Mouse (Mus musculus) intestine, embryonic 16.5 days (tissue): ENCODE measurements around the gene Thrb. TPM values are rescaled to one million over a fixed set of nuclear protein-coding genes. Genes with fewer than 3 reads are reported as not detected.

Experiments used
- ATAC-seq: fragments of 200-750 bp; cut with Nextera tagmentation; 2 replicates; pipeline ENCODE4 v1.8.0; 2017; ENCODE audit warnings: moderate TSS enrichment, moderate library complexity
- H3K27ac ChIP-seq: fragments of 300-500 bp; sonication (generic); 2 replicates; pipeline ENCODE4 v1.5.1; 2014; ENCODE audit warnings: mild to moderate bottlenecking, low read length
- H3K27me3 ChIP-seq: fragments of 300-500 bp; sonication (generic); replicated peaks from 2 replicates; pipeline ENCODE4 v1.6.1; 2014; ENCODE audit warnings: low read length, control low read depth, mixed read lengths; ENCODE audit not compliant: control insufficient read depth, insufficient read depth
- H3K36me3 ChIP-seq: fragments of 300-500 bp; sonication (generic); 2 replicates; pipeline ENCODE4 v1.6.1; 2014; ENCODE audit warnings: low read length, control low read depth; ENCODE audit not compliant: control insufficient read depth, insufficient read depth
- H3K4me1 ChIP-seq: fragments of 300-500 bp; sonication (generic); 2 replicates; pipeline ENCODE4 v1.6.1; 2014; ENCODE audit warnings: low read length, control low read depth, mixed read lengths; ENCODE audit not compliant: control insufficient read depth, insufficient read depth
- H3K4me2 ChIP-seq: fragments of 300-500 bp; sonication (generic); 2 replicates; pipeline ENCODE4 v1.6.1; 2014; ENCODE audit warnings: low read depth, low read length, control low read depth
- H3K4me3 ChIP-seq: fragments of 300-500 bp; sonication (generic); 2 replicates; pipeline ENCODE4 v1.5.1; 2014; ENCODE audit warnings: mild to moderate bottlenecking, low read length
- H3K9ac ChIP-seq: fragments of 300-500 bp; sonication (generic); 2 replicates; pipeline ENCODE4 v1.6.1; 2014; ENCODE audit warnings: low read depth, low read length
- H3K9me3 ChIP-seq: fragments of 300-500 bp; sonication (generic); 2 replicates; pipeline ENCODE4 v1.6.1; 2016; ENCODE audit warnings: low read length, control low read depth; ENCODE audit not compliant: control insufficient read depth
- WGBS: fragments of 180-500 bp; shearing (Covaris S2); extraction: QIAGEN DNeasy Blood & Tissue Kit; methylation state at CpG from one replicate; pipeline ENCODE4 v1.1.7; 2014; 5-methylcytosine and 5-hydroxymethylcytosine counted together
- polyA plus RNA-seq: library from polyadenylated mRNA; unstranded; fragments of >200 nt; fragmentation: Nextera tagmentation; extraction: Ambion mirVana; gene quantifications from 2 replicates; pipeline ENCODE4 v1.2.1, GENCODE M21; 2015

The Thrb gene
- polyA plus RNA-seq, 1 experiment from 2014 or later: 6.0 TPM

- H3K4me2 ChIP-seq: no peak overlapping the region
- H3K36me3 ChIP-seq: no peaks in the 10 kb centered on the region
- no peaks in the 10 kb centered on the region for H3K4me1 ChIP-seq
- 77% methylated on average over 6 of the region's 6 CpGs for WGBS
- H3K27me3 ChIP-seq: no peaks in the 10 kb centered on the region
- H3K27ac ChIP-seq: no peak overlapping the region
- H3K9me3 ChIP-seq: no peaks in the 10 kb centered on the region
- ATAC-seq: no peak
- H3K4me3 ChIP-seq: no peak overlapping the region
- no peak overlapping the region for H3K9ac ChIP-seq
Measured at GRCm38 (mm10) chr14:17972665-17973064, 312.6 kb downstream of the Thrb start.

GRCm38 (mm10) chr14:17975786-17976185 is 315.7 kb downstream of the Thrb start:
- no peaks in the 10 kb centered on the region for H3K36me3 ChIP-seq
- no peak overlapping the region for H3K4me2 ChIP-seq
- H3K4me3 ChIP-seq: no peak overlapping the region
- no peaks in the 10 kb centered on the region for H3K27me3 ChIP-seq
- no peaks in the 10 kb centered on the region for H3K9me3 ChIP-seq
- no peaks in the 10 kb centered on the region for H3K4me1 ChIP-seq
- no peak for ATAC-seq
- 72% methylated on average over 1 of the region's 1 CpGs for WGBS
- H3K9ac ChIP-seq: no peak overlapping the region
- H3K27ac ChIP-seq: no peak overlapping the region

- no peak overlapping the region for H3K27ac ChIP-seq
- H3K36me3 ChIP-seq: no peaks in the 10 kb centered on the region
- H3K9me3 ChIP-seq: no peaks in the 10 kb centered on the region
- no peak overlapping the region for H3K4me2 ChIP-seq
- H3K27me3 ChIP-seq: no peaks in the 10 kb centered on the region
- H3K9ac ChIP-seq: no peak overlapping the region
- H3K4me3 ChIP-seq: no peak overlapping the region
- 0 out of 2 replicates have a peak, but pooled peaks have one; percentile 9 for ATAC-seq
- H3K4me1 ChIP-seq: no peaks in the 10 kb centered on the region
Measured at GRCm38 (mm10) chr14:17978259-17978658, 318.2 kb downstream of the Thrb start.

- Histone ChIP-seq H3K27me3 (no peaks in the 10 kb centered on the region), H3K9me3 (no peaks in the 10 kb centered on the region), H3K9ac (no peak overlapping the region), H3K36me3 (no peaks in the 10 kb centered on the region), H3K4me3 (no peak overlapping the region), H3K27ac (no peak overlapping the region), H3K4me2 (no peak overlapping the region), H3K4me1 (no peaks in the 10 kb centered on the region)
- 73% methylated on average over 3 of the region's 3 CpGs for WGBS
- no peak for ATAC-seq
Measured at GRCm38 (mm10) chr14:17981258-17981657, 321.2 kb downstream of the Thrb start.

- no peak for ATAC-seq
- 84% methylated on average over 5 of the region's 5 CpGs for WGBS
- H3K4me1 ChIP-seq: no peaks in the 10 kb centered on the region
- H3K27ac ChIP-seq: no peak overlapping the region
- H3K4me2 ChIP-seq: no peak overlapping the region
- H3K27me3 ChIP-seq: no peaks in the 10 kb centered on the region
- no peak overlapping the region for H3K9ac ChIP-seq
- no peaks in the 10 kb centered on the region for H3K36me3 ChIP-seq
- no peak overlapping the region for H3K4me3 ChIP-seq
- H3K9me3 ChIP-seq: no peaks in the 10 kb centered on the region
Measured at GRCm38 (mm10) chr14:17982017-17982416, 322.0 kb downstream of the Thrb start.

- no peak overlapping the region for H3K9ac ChIP-seq
- no peaks in the 10 kb centered on the region for H3K36me3 ChIP-seq
- H3K27ac ChIP-seq: no peak overlapping the region
- H3K4me3 ChIP-seq: no peak overlapping the region
- no peaks in the 10 kb centered on the region for H3K27me3 ChIP-seq
- no peak overlapping the region for H3K4me2 ChIP-seq
- 70% methylated on average over 3 of the region's 3 CpGs for WGBS
- ATAC-seq: no peak
- no peaks in the 10 kb centered on the region for H3K9me3 ChIP-seq
- H3K4me1 ChIP-seq: no peaks in the 10 kb centered on the region
Measured at GRCm38 (mm10) chr14:17983390-17983789, 323.3 kb downstream of the Thrb start.

GRCm38 (mm10) chr14:17983839-17984238 is 323.8 kb downstream of the Thrb start:
- H3K9me3 ChIP-seq: no peaks in the 10 kb centered on the region
- no peaks in the 10 kb centered on the region for H3K4me1 ChIP-seq
- 34% methylated on average over 6 of the region's 6 CpGs for WGBS
- H3K9ac ChIP-seq: no peak overlapping the region
- no peaks in the 10 kb centered on the region for H3K27me3 ChIP-seq
- H3K4me2 ChIP-seq: no peak overlapping the region
- no peak for ATAC-seq
- no peak overlapping the region for H3K27ac ChIP-seq
- H3K36me3 ChIP-seq: no peaks in the 10 kb centered on the region
- H3K4me3 ChIP-seq: no peak overlapping the region

- Histone ChIP-seq H3K4me3 (no peak overlapping the region), H3K27ac (no peak overlapping the region), H3K27me3 (no peaks in the 10 kb centered on the region), H3K4me1 (no peaks in the 10 kb centered on the region), H3K9ac (no peak overlapping the region), H3K9me3 (no peaks in the 10 kb centered on the region), H3K36me3 (no peaks in the 10 kb centered on the region), H3K4me2 (no peak overlapping the region)
- 70% methylated on average over 2 of the region's 2 CpGs for WGBS
- ATAC-seq: no peak
Measured at GRCm38 (mm10) chr14:17988580-17988979, 328.5 kb downstream of the Thrb start.

GRCm38 (mm10) chr14:17989182-17989581 is 329.1 kb downstream of the Thrb start:
- Histone ChIP-seq H3K4me1 (no peaks in the 10 kb centered on the region), H3K4me2 (no peak overlapping the region), H3K9me3 (no peaks in the 10 kb centered on the region), H3K27ac (no peak overlapping the region), H3K9ac (no peak overlapping the region), H3K4me3 (no peak overlapping the region), H3K27me3 (no peaks in the 10 kb centered on the region), H3K36me3 (no peaks in the 10 kb centered on the region)
- 51% methylated on average over 4 of the region's 4 CpGs for WGBS
- peak; percentile 71 for ATAC-seq

GRCm38 (mm10) chr14:17990186-17990585 is 330.1 kb downstream of the Thrb start:
- no peaks in the 10 kb centered on the region for H3K27me3 ChIP-seq
- H3K27ac ChIP-seq: no peak overlapping the region
- ATAC-seq: no peak
- no peak overlapping the region for H3K9ac ChIP-seq
- no peaks in the 10 kb centered on the region for H3K9me3 ChIP-seq
- H3K4me3 ChIP-seq: no peak overlapping the region
- H3K36me3 ChIP-seq: no peaks in the 10 kb centered on the region
- 80% methylated on average over 2 of the region's 2 CpGs for WGBS
- H3K4me1 ChIP-seq: no peaks in the 10 kb centered on the region
- H3K4me2 ChIP-seq: no peak overlapping the region
